Mouse (Mus musculus): Measurements from ENCODE around the gene Nebl. TPM values are rescaled to one million over a fixed set of nuclear protein-coding genes. Genes with fewer than 3 reads are reported as not detected.

The Nebl gene
- polyA plus RNA-seq, 1 experiment = 0.01 TPM

DNA sequence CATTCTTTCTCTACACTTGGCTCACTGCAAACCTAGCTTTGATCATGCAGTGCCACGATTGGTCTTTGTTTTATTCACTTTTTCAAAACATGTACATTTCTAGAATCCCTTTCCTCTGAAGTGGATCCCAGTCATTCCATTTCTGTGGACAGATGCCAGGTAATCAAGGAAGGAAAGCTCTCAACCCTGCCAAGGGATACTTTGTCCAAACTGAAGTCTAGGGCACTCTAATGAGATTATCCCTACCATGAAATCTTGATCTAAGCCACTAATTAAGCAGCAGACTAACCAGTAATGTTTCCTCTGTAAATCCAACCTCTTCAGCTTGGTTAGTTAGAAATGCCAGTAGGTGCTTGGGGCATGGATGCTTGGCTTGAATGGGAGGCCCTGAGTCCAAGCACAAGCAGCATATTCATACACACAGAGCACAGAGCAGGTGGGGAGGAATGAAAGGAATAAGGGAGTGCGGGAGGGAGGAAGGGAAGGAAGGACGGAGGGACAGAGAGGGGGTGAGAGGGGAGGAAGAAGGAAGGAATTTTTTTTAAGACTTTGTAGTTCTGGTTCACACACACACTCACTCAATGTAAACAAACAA, 184.8 kb downstream of the Nebl start:
- Histone ChIP-seq H3K4me3 (replicated peaks) (no peak overlapping the region), H3K27me3 (ENCODE audit: control insufficient read depth) (no peaks in the 10 kb centered on the region), H3K36me3 (ENCODE audit: control insufficient read depth) (no peaks in the 10 kb centered on the region), H3K9me3 (ENCODE audit: control insufficient read depth, low read length) (no peaks in the 10 kb centered on the region), H3K4me1 (ENCODE audit: control insufficient read depth) (no peaks in the 10 kb centered on the region)
- TF ChIP-seq TAL1 (IDR thresholded peaks at IDR 0.05; ENCODE audit: low read length) (no peak), GATA1 (IDR thresholded peaks at IDR 0.05; ENCODE audit: low read length) (no peak)

DNA sequence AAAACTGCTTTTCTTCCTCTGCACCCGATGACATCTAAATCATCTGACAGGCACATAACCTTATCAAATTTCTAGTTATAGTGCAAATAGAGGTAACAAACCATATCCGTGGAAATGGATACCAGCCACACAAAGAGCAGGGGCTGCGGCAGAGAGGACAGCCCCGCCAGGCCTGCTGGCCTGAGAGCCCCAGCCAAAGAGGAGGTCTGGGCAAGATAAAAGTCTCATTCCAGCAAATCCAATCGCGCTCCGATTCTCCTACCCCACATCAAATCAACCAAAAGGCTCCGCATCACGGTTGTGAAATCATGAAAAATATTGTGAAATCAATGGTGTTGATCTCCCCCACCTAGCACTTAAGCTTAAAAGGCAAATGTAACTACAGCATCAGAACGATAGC, 191.5 kb downstream of the Nebl start:
- Histone ChIP-seq H3K4me3 (replicated peaks) (no peak overlapping the region), H3K27me3 (ENCODE audit: control insufficient read depth) (no peaks in the 10 kb centered on the region), H3K36me3 (ENCODE audit: control insufficient read depth) (no peaks in the 10 kb centered on the region), H3K4me1 (ENCODE audit: control insufficient read depth) (no peaks in the 10 kb centered on the region), H3K9me3 (ENCODE audit: control insufficient read depth, low read length) (no peaks in the 10 kb centered on the region)
- TF ChIP-seq TAL1 (IDR thresholded peaks at IDR 0.05; ENCODE audit: low read length) (no peak), GATA1 (IDR thresholded peaks at IDR 0.05; ENCODE audit: low read length) (no peak)

DNA sequence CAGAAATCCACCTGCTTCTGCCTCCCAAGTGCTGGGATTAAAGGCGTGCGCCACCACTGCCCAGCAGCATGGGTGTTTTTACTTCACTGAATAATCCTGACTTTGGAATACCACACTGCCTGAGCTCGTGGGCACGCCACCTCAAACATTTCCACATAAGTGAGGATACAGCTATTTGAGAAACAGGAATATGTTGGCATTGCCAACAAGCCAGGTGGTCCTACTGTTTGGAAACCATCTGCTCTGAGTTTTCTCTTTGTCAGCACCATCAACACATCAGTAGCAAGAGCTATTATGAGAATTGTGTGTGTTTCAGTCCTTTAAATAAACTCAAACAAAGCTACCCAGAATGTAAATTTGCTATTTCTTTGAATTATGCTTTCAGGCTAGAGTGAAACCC, 192.8 kb downstream of the Nebl start:
- Histone ChIP-seq H3K36me3 (ENCODE audit: control insufficient read depth) (no peaks in the 10 kb centered on the region), H3K9me3 (ENCODE audit: control insufficient read depth, low read length) (no peaks in the 10 kb centered on the region), H3K4me3 (replicated peaks) (no peak overlapping the region), H3K4me1 (ENCODE audit: control insufficient read depth) (no peaks in the 10 kb centered on the region), H3K27me3 (ENCODE audit: control insufficient read depth) (no peaks in the 10 kb centered on the region)
- TF ChIP-seq TAL1 (IDR thresholded peaks at IDR 0.05; ENCODE audit: low read length) (no peak), GATA1 (IDR thresholded peaks at IDR 0.05; ENCODE audit: low read length) (no peak)

DNA sequence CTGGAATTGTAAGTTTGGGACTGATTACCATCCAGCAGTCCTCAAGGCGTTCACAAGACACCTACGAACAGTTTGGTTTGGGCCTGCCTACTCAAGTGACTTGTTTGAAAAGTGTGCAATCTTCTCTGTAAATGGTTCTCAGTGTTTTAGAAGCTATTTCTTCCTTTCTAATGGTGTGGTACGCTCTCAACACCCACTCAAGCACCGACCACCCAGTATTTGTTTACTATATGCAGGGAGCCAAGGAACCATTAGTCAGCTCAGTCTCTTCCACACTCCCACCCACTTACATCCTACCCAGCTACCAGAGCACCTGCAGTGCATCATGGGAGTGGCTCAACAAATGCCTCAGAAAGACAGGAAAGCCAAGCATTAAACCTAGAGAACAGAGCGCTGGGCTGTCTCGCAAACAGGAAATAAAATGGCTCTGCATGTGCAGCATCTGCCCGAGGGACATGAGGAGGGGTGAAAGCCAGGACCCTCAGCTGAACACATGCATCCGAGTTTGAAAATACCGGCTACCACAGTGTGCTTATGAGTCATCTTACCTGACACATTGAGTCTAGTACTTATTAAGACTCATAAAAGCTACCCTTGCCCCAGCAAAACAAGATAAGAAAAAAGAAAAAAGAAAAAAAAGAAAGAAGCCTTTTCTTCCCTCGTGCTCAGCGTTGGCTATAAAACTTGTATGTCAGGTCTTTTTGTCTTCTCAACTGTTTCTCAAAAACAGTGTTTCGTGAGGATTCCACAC, 199.7 kb downstream of the Nebl start:
- H3K4me3 ChIP-seq (replicated peaks) = no peak overlapping the region
- no peaks in the 10 kb centered on the region for H3K4me1 ChIP-seq (ENCODE audit: control insufficient read depth)
- H3K9me3 ChIP-seq (ENCODE audit: control insufficient read depth, low read length) = no peaks in the 10 kb centered on the region
- H3K36me3 ChIP-seq (ENCODE audit: control insufficient read depth) = no peaks in the 10 kb centered on the region
- H3K27me3 ChIP-seq (ENCODE audit: control insufficient read depth) = no peaks in the 10 kb centered on the region
- TF ChIP-seq GATA1 (IDR thresholded peaks at IDR 0.05; ENCODE audit: low read length) = no peak
- no peak for TF ChIP-seq TAL1 (IDR thresholded peaks at IDR 0.05; ENCODE audit: low read length)

DNA sequence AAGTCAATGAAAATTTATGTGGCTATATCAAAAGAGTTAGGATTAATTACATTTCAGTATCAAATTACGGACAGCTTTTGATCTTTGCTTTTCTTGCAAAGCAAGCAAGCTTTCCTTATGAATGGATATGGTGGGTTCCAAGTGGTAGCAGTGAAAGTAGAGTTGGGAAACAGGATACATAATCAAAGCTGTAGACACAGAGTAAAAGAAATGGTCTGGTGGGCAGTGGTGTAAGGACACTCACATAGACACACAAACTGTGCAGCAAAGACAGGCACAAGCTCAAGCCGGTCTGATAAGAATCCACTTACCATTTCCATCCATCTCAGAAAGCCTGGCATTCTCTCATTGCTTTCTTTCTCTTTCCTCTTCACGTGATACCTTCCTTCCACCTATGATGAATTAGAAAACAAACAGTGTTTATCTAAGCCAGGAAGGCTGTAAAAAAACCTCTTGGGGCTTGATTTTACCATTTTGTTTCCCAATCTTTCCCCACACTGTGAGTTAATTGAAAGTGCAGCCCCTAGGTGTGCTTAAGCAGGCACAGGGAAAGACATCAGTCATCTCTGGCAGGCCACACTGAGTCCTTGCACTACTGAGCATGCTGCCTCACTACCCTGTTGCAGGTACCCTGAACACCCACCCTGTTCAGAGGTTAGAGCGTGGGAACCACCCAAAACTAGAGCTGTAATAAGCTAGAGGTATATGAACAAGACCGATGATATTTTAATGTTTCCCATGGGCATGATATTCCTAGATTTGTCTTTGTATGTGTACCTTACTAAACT, 205.3 kb downstream of the Nebl start:
- H3K9me3 ChIP-seq (ENCODE audit: control insufficient read depth, low read length) = no peaks in the 10 kb centered on the region
- no peaks in the 10 kb centered on the region for H3K4me1 ChIP-seq (ENCODE audit: control insufficient read depth)
- no peak overlapping the region for H3K4me3 ChIP-seq (replicated peaks)
- TF ChIP-seq GATA1 (IDR thresholded peaks at IDR 0.05; ENCODE audit: low read length) (no peak), TAL1 (IDR thresholded peaks at IDR 0.05; ENCODE audit: low read length) (no peak)
- no peaks in the 10 kb centered on the region for H3K36me3 ChIP-seq (ENCODE audit: control insufficient read depth)
- no peaks in the 10 kb centered on the region for H3K27me3 ChIP-seq (ENCODE audit: control insufficient read depth)

DNA sequence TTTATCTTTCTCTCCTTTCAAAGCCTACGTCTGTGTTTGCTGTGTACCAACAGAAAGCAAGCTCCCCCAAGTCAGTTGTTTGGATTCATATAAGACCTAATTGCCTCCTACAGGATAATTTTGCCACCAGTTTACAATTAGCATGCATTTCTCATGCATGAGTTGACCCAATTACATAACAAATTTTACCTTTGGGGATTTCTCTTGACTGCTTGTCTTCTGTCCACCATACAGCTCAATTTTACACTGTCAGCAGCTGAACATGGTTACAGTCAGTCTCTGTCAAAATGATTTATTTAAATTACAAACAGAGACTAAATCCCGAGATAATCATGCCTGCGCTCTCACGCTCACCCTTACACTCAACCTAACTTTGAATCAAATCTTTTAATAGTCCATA, 206.1 kb downstream of the Nebl start:
- Histone ChIP-seq H3K36me3 (ENCODE audit: control insufficient read depth) (no peaks in the 10 kb centered on the region), H3K27me3 (ENCODE audit: control insufficient read depth) (no peaks in the 10 kb centered on the region), H3K9me3 (ENCODE audit: control insufficient read depth, low read length) (no peaks in the 10 kb centered on the region), H3K4me1 (ENCODE audit: control insufficient read depth) (no peaks in the 10 kb centered on the region), H3K4me3 (replicated peaks) (no peak overlapping the region)
- TF ChIP-seq GATA1 (IDR thresholded peaks at IDR 0.05; ENCODE audit: low read length) (no peak), TAL1 (IDR thresholded peaks at IDR 0.05; ENCODE audit: low read length) (no peak)

DNA sequence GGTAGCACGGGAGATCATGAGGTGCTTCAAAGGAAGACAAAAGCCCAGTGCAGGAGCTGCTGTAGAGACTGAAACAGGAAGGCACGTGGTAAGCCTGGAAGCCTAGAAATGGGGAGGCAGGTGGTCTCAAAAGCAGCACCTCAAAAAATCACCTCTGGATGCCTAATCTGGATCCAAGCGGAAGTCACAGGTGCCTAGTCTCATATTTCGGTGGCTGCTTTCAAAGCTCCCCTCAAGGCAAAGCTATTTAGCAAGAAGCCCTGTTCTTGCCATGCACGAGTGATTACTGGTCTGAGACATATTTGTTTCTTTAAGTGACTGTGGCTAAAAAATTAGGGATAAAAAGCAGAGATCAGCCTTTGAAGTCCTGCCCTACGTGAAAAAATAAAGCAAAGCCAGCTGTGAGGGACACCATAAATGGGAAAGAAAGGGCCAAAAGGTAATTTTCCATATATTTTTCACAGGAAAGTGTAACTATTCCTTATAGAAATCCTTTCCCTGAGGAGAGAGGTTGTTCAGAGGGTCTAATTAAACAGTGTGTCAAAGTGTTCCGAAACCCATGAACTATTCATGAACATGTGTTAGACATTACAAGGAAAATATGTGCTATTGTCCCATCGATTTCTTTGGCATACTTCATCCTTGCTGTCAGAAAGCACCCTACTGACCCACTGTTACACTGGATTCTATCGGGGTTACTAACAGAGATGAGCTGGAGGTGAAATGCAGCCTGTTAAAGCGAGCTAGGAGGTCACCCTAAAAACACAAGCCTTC, 206.9 kb downstream of the Nebl start:
- H3K27me3 ChIP-seq (ENCODE audit: control insufficient read depth) = no peaks in the 10 kb centered on the region
- TF ChIP-seq GATA1 (IDR thresholded peaks at IDR 0.05; ENCODE audit: low read length) = no peak
- TF ChIP-seq TAL1 (IDR thresholded peaks at IDR 0.05; ENCODE audit: low read length) = no peak
- no peaks in the 10 kb centered on the region for H3K4me1 ChIP-seq (ENCODE audit: control insufficient read depth)
- no peak overlapping the region for H3K4me3 ChIP-seq (replicated peaks)
- H3K9me3 ChIP-seq (ENCODE audit: control insufficient read depth, low read length) = no peaks in the 10 kb centered on the region
- H3K36me3 ChIP-seq (ENCODE audit: control insufficient read depth) = no peaks in the 10 kb centered on the region

DNA sequence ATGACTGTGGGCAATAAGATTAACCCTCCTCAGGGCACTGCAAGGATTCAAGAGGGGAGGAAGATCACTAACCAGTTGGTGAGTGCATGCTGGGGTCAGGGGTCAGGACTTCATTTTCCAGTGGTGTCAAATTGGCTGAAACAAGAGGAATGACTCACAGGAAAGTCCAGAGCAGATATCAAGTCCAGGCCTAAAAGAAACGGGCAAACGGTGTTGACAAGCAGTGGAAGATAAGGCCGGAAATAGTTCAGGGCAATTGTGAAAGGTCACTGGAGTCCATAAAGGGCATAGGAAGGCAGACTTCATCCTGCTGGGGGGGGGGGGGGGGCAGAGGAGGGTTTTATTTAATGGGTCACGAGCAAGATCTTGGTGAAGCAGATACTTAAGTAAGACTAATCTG, 207.5 kb downstream of the Nebl start:
- TF ChIP-seq TAL1 (IDR thresholded peaks at IDR 0.05; ENCODE audit: low read length) (no peak), GATA1 (IDR thresholded peaks at IDR 0.05; ENCODE audit: low read length) (no peak)
- Histone ChIP-seq H3K36me3 (ENCODE audit: control insufficient read depth) (no peaks in the 10 kb centered on the region), H3K9me3 (ENCODE audit: control insufficient read depth, low read length) (no peaks in the 10 kb centered on the region), H3K4me3 (replicated peaks) (no peak overlapping the region), H3K4me1 (ENCODE audit: control insufficient read depth) (no peaks in the 10 kb centered on the region), H3K27me3 (ENCODE audit: control insufficient read depth) (no peaks in the 10 kb centered on the region)

Measured in erythroblast, embryonic 14.5 days (primary cell).